Mouse (Mus musculus) hindbrain, embryonic 11.5 days (tissue): ENCODE results near the gene Arf5. TPM values are rescaled to one million over a fixed set of nuclear protein-coding genes. Genes with fewer than 3 reads are reported as not detected.

Experiments used
- ATAC-seq: fragments of 200-750 bp; cut with Nextera tagmentation; 2 replicates; pipeline ENCODE4 v1.8.0; 2017; ENCODE audit warnings: mild to moderate bottlenecking, moderate TSS enrichment, moderate library complexity; ENCODE audit not compliant: low FRiP score
- DNase-seq: peaks from one replicate; pipeline ENCODE4 v3.0.0-alpha.2; 2015; ENCODE audit warnings: low spot score
- H3K27ac ChIP-seq: fragments of 300-500 bp; sonication (generic); 2 replicates; pipeline ENCODE4 v1.5.1; 2014; ENCODE audit warnings: mild to moderate bottlenecking, low read depth, low read length
- H3K27me3 ChIP-seq: fragments of 300-500 bp; sonication (generic); 2 replicates; pipeline ENCODE4 v1.6.1; 2014; ENCODE audit warnings: mild to moderate bottlenecking, low read length, moderate library complexity, mixed read lengths; ENCODE audit not compliant: control insufficient read depth, insufficient read depth
- H3K36me3 ChIP-seq: fragments of 300-500 bp; sonication (generic); 2 replicates; pipeline ENCODE4 v1.6.1; 2014; ENCODE audit warnings: mild to moderate bottlenecking, low read length, moderate library complexity, mixed read lengths; ENCODE audit not compliant: control insufficient read depth, insufficient read depth
- H3K4me1 ChIP-seq: fragments of 300-500 bp; sonication (generic); replicated peaks from 2 replicates; pipeline ENCODE4 v1.6.1; 2014; ENCODE audit warnings: low read length, mixed read lengths; ENCODE audit not compliant: control insufficient read depth, insufficient read depth
- H3K4me2 ChIP-seq: fragments of 300-500 bp; sonication (generic); replicated peaks from 2 replicates; pipeline ENCODE4 v1.6.1; 2014; ENCODE audit warnings: mild to moderate bottlenecking, low read depth, low read length
- H3K4me3 ChIP-seq: fragments of 300-500 bp; sonication (generic); 2 replicates; pipeline ENCODE4 v1.5.1; 2014; ENCODE audit warnings: low read depth, low read length
- H3K9ac ChIP-seq: fragments of 300-500 bp; sonication (generic); 2 replicates; pipeline ENCODE4 v1.6.1; 2014; ENCODE audit warnings: low read depth, low read length
- H3K9me3 ChIP-seq: fragments of 300-500 bp; sonication (generic); 2 replicates; pipeline ENCODE4 v1.6.1; 2016; ENCODE audit warnings: low read length; ENCODE audit not compliant: control insufficient read depth
- WGBS: fragments of 180-500 bp; shearing (Covaris S2); extraction: QIAGEN DNeasy Blood & Tissue Kit; methylation state at CpG from one replicate; pipeline ENCODE4 v1.1.7; 2014; 5-methylcytosine and 5-hydroxymethylcytosine counted together
- polyA plus RNA-seq: library from polyadenylated mRNA; unstranded; fragments of >200 nt; fragmentation: Nextera tagmentation; extraction: Ambion mirVana; gene quantifications from 2 replicates; pipeline ENCODE4 v1.2.1, GENCODE M21; 2014

The Arf5 gene
- polyA plus RNA-seq, 1 experiment from 2014 or later = 271 TPM

- Histone ChIP-seq H3K4me3 (no peak overlapping the region), H3K4me2 (no peak overlapping the region), H3K4me1 (no peaks in the 10 kb centered on the region), H3K27ac (no peak overlapping the region), H3K27me3 (no peaks in the 10 kb centered on the region), H3K36me3 (no peaks in the 10 kb centered on the region), H3K9ac (no peak overlapping the region), H3K9me3 (no peaks in the 10 kb centered on the region)
- DNase-seq (no peak), ATAC-seq (no peak)
- WGBS = 89% methylated on average over 9 of the region's 9 CpGs
These were observed 48.1 kb downstream of the Arf5 start for GRCm38 (mm10) chr6:28471284-28472035.

DNA sequence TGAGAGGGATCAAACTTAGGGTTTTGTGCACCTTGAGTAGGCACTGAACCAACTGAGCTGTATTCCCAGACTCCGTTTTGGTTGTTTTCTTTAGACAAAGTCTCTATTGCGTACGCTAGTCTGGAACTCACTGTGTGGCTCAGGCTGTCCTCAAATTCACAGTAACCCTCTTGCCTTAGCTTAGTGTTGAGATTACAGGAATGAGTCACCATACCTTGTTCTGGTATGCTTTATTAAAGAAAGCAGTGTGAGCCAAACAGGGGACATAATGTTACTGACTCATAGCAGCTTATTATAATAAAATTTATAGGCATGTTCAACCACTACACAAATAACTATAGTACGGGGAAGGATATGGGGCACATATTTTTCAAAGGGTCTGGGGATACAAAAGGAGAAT lies 50.9 kb downstream of the Arf5 start:
- Histone ChIP-seq H3K9me3 (no peaks in the 10 kb centered on the region), H3K27ac (no peak overlapping the region), H3K36me3 (no peaks in the 10 kb centered on the region), H3K9ac (no peak overlapping the region), H3K27me3 (no peaks in the 10 kb centered on the region), H3K4me3 (no peak overlapping the region), H3K4me1 (no peaks in the 10 kb centered on the region), H3K4me2 (no peak overlapping the region)
- WGBS = 90% methylated on average over 4 of the region's 4 CpGs
- DNase-seq = no peak
- ATAC-seq = no peak

GRCm38 (mm10) chr6:28474839-28475238 lies 51.5 kb downstream of the Arf5 start, which contains the start of gene Snd1:
Snd1 (plus strand) TSS chr6:28475139.
- H3K27ac ChIP-seq = no peak within 1 kb of the TSS
- H3K36me3 ChIP-seq = no peaks in the 10 kb centered on the region
- WGBS = 87% methylated on average over 5 of the region's 5 CpGs
- no peaks in the 10 kb centered on the region for H3K9me3 ChIP-seq
- no peak within 1 kb of the TSS for H3K4me2 ChIP-seq
- no peaks in the 10 kb centered on the region for H3K4me1 ChIP-seq
- ATAC-seq (no peak), DNase-seq (no peak)
- H3K4me3 ChIP-seq = no peak within 1 kb of the TSS
- H3K27me3 ChIP-seq = no peaks in the 10 kb centered on the region
- H3K9ac ChIP-seq = no peak within 1 kb of the TSS

Other genes starting within 250 kb of the Arf5 start
- gene Zfp800, start 25.6 kb upstream of the Arf5 start, polyA plus RNA-seq = 25.2 and 32.2 TPM in 2 replicates
- gene Fscn3, start 4.2 kb downstream of the Arf5 start, polyA plus RNA-seq = not detected in 2 replicates
- gene Gcc1, start 4.8 kb downstream of the Arf5 start, polyA plus RNA-seq = 6.3 and 7.0 TPM in 2 replicates
- gene Pax4, start 25.8 kb downstream of the Arf5 start, polyA plus RNA-seq = not detected in 2 replicates
- gene Snd1, start 51.6 kb downstream of the Arf5 start, polyA plus RNA-seq = 86.2 and 89.4 TPM in 2 replicates